Mouse (Mus musculus) neural tube, embryonic 11.5 days (tissue): Measurements from ENCODE around the gene Rack1. TPM values are rescaled to one million over a fixed set of nuclear protein-coding genes. Genes with fewer than 3 reads are reported as not detected.
"Not testable (repeated sequence)": the region's sequence is repeated elsewhere in the genome, so short reads cannot be mapped to it uniquely, and the experiment has no call there.

Experiments used
- ATAC-seq: fragments of 200-750 bp; cut with Nextera tagmentation; 2 replicates; pipeline ENCODE4 v1.8.0; 2017; ENCODE audit warnings: moderate number of reproducible peaks, mild to moderate bottlenecking, moderate TSS enrichment, moderate library complexity; ENCODE audit not compliant: insufficient read depth, low FRiP score, low TSS enrichment
- DNase-seq: peaks from one replicate; pipeline ENCODE4 v3.0.0-alpha.2; 2015; ENCODE audit warnings: low spot score
- H3K27ac ChIP-seq: fragments of 300-500 bp; sonication (generic); 2 replicates; pipeline ENCODE4 v1.5.1; 2014; ENCODE audit warnings: low read depth, mild to moderate bottlenecking, low read length
- H3K27me3 ChIP-seq: fragments of 300-500 bp; sonication (generic); 2 replicates; pipeline ENCODE4 v1.6.1; 2014; ENCODE audit warnings: mild to moderate bottlenecking, low read length, mixed read lengths; ENCODE audit not compliant: control insufficient read depth, insufficient read depth
- H3K36me3 ChIP-seq: fragments of 300-500 bp; sonication (generic); 2 replicates; pipeline ENCODE4 v1.6.1; 2014; ENCODE audit warnings: mild to moderate bottlenecking, low read length, moderate library complexity, mixed read lengths; ENCODE audit not compliant: control insufficient read depth, insufficient read depth
- H3K4me1 ChIP-seq: fragments of 300-500 bp; sonication (generic); 2 replicates; pipeline ENCODE4 v1.6.1; 2014; ENCODE audit warnings: low read length, mixed read lengths; ENCODE audit not compliant: control insufficient read depth, insufficient read depth
- H3K4me2 ChIP-seq: fragments of 300-500 bp; sonication (generic); 2 replicates; pipeline ENCODE4 v1.6.1; 2014; ENCODE audit warnings: low read depth, mild to moderate bottlenecking, moderate library complexity
- H3K4me3 ChIP-seq: fragments of 300-500 bp; sonication (generic); 2 replicates; pipeline ENCODE4 v1.5.1; 2014; ENCODE audit warnings: low read depth, low read length
- H3K9ac ChIP-seq: fragments of 300-500 bp; sonication (generic); 2 replicates; pipeline ENCODE4 v1.6.1; 2014; ENCODE audit warnings: mild to moderate bottlenecking, low read length
- H3K9me3 ChIP-seq: fragments of 300-500 bp; sonication (generic); 2 replicates; pipeline ENCODE4 v1.6.1; 2016; ENCODE audit warnings: low read length; ENCODE audit not compliant: control insufficient read depth
- WGBS: fragments of 180-500 bp; shearing (Covaris S2); extraction: QIAGEN DNeasy Blood & Tissue Kit; methylation state at CpG from one replicate; pipeline ENCODE4 v1.1.7; 2014; 5-methylcytosine and 5-hydroxymethylcytosine counted together
- polyA plus RNA-seq: library from polyadenylated mRNA; unstranded; fragments of >200 nt; fragmentation: Nextera tagmentation; extraction: Ambion mirVana; gene quantifications from 2 replicates; pipeline ENCODE4 v1.2.1, GENCODE M21; 2014

Rack1 gene
- 652 and 656 TPM in 2 replicates for polyA plus RNA-seq

- Histone ChIP-seq H3K27ac (peak within 1 kb of the TSS; percentile 81), H3K36me3 (peaks cover 18% of the 10 kb centered on the region), H3K9me3 (no peaks in the 10 kb centered on the region), H3K4me3 (peak within 1 kb of the TSS; percentile 86), H3K4me2 (peak within 1 kb of the TSS; percentile 81), H3K27me3 (no peaks in the 10 kb centered on the region), H3K9ac (peak within 1 kb of the TSS; percentile 92), H3K4me1 (peaks cover 15% of the 10 kb centered on the region)
- WGBS: under 1% methylated on average over 47 of the region's 47 CpGs
- peak; percentile 88 for ATAC-seq
- peak; percentile 90 for DNase-seq
Observed at GRCm38 (mm10) chr11:48799921-48800701, at the start of gene Rack1. Gene Rack1, plus strand, starts transcription at chr11:48800332.

- ATAC-seq (no peak), DNase-seq (no peak)
- Histone ChIP-seq H3K9ac (no peak overlapping the region), H3K36me3 (no peaks in the 10 kb centered on the region), H3K4me2 (no peak overlapping the region), H3K27ac (no peak overlapping the region), H3K4me1 (no peaks in the 10 kb centered on the region), H3K9me3 (no peaks in the 10 kb centered on the region), H3K4me3 (no peak overlapping the region), H3K27me3 (no peaks in the 10 kb centered on the region)
- WGBS: 95% methylated on average over 6 of the region's 6 CpGs
Observed at GRCm38 (mm10) chr11:48750428-48750827, 49.7 kb upstream of the Rack1 start.

GRCm38 (mm10) chr11:48753534-48753933 lies 46.6 kb upstream of the Rack1 start:
- not testable (repeated sequence) for ATAC-seq, DNase-seq, H3K27ac ChIP-seq, H3K9me3 ChIP-seq, H3K4me1 ChIP-seq, H3K27me3 ChIP-seq, H3K4me2 ChIP-seq, H3K4me3 ChIP-seq, H3K9ac ChIP-seq, H3K36me3 ChIP-seq
- WGBS: 92% methylated on average over 18 of the region's 18 CpGs

- H3K4me3 ChIP-seq: no peak overlapping the region
- H3K4me1 ChIP-seq: no peaks in the 10 kb centered on the region
- no peak overlapping the region for H3K27ac ChIP-seq
- no peak for DNase-seq
- no peaks in the 10 kb centered on the region for H3K27me3 ChIP-seq
- H3K36me3 ChIP-seq: no peaks in the 10 kb centered on the region
- 85% methylated on average over 8 of the region's 8 CpGs for WGBS
- no peak overlapping the region for H3K9ac ChIP-seq
- no peak overlapping the region for H3K4me2 ChIP-seq
- no peaks in the 10 kb centered on the region for H3K9me3 ChIP-seq
- no peak for ATAC-seq
Observed at GRCm38 (mm10) chr11:48759021-48759420, 41.1 kb upstream of the Rack1 start.

GRCm38 (mm10) chr11:48764119-48764518 lies 36.0 kb upstream of the Rack1 start:
- no peak for ATAC-seq
- Histone ChIP-seq H3K27ac (no peak overlapping the region), H3K4me2 (no peak overlapping the region), H3K4me1 (no peaks in the 10 kb centered on the region), H3K36me3 (no peaks in the 10 kb centered on the region), H3K9me3 (no peaks in the 10 kb centered on the region), H3K27me3 (no peaks in the 10 kb centered on the region), H3K9ac (no peak overlapping the region), H3K4me3 (no peak overlapping the region)
- no peak for DNase-seq
- WGBS: 94% methylated on average over 9 of the region's 9 CpGs

- no peak overlapping the region for H3K4me3 ChIP-seq
- H3K9ac ChIP-seq: no peak overlapping the region
- H3K27ac ChIP-seq: no peak overlapping the region
- H3K27me3 ChIP-seq: no peaks in the 10 kb centered on the region
- no peaks in the 10 kb centered on the region for H3K36me3 ChIP-seq
- DNase-seq (no peak), ATAC-seq (no peak)
- H3K4me1 ChIP-seq: no peaks in the 10 kb centered on the region
- WGBS: 78% methylated on average over 14 of the region's 14 CpGs
- no peaks in the 10 kb centered on the region for H3K9me3 ChIP-seq
- H3K4me2 ChIP-seq: no peak overlapping the region
Observed at GRCm38 (mm10) chr11:48767195-48767876, 32.8 kb upstream of the Rack1 start.

GRCm38 (mm10) chr11:48771691-48772090 lies 28.4 kb upstream of the Rack1 start:
- WGBS: 8% methylated on average over 2 of the region's 2 CpGs
- ATAC-seq: no peak
- Histone ChIP-seq H3K27me3 (no peaks in the 10 kb centered on the region), H3K9ac (no peak overlapping the region), H3K4me1 (no peaks in the 10 kb centered on the region), H3K9me3 (no peaks in the 10 kb centered on the region), H3K36me3 (no peaks in the 10 kb centered on the region), H3K4me3 (no peak overlapping the region), H3K27ac (no peak overlapping the region), H3K4me2 (no peak overlapping the region)
- DNase-seq: peak; percentile 30

- H3K27me3 ChIP-seq: no peaks in the 10 kb centered on the region
- ATAC-seq: no peak
- no peak overlapping the region for H3K4me2 ChIP-seq
Observed at GRCm38 (mm10) chr11:48774443-48775298, 25.5 kb upstream of the Rack1 start.

More at GRCm38 (mm10) chr11:48774443-48775298, 25.5 kb upstream of the Rack1 start:
- Histone ChIP-seq H3K9me3 (no peaks in the 10 kb centered on the region), H3K4me1 (no peaks in the 10 kb centered on the region), H3K36me3 (no peaks in the 10 kb centered on the region), H3K9ac (no peak overlapping the region), H3K27ac (no peak overlapping the region), H3K4me3 (no peak overlapping the region)
- peak; percentile 67 for DNase-seq
- 40% methylated on average over 17 of the region's 17 CpGs for WGBS
